Mouse (Mus musculus): Measurements from ENCODE around the gene Cluh. TPM values are rescaled to one million over a fixed set of nuclear protein-coding genes. Genes with fewer than 3 reads are reported as not detected.

The Cluh gene
- polyA plus RNA-seq, 1 experiment from 2014 or later, result 87.1 TPM

- no peak for ATAC-seq
- peaks cover 20% of the 10 kb centered on the region for H3K27me3 ChIP-seq
- in situ Hi-C loops (cut with MboI; ENCODE audit: low pct_unique_long_range_greater_than_20kb), result no loop called here
- no peak for DNase-seq (ENCODE audit: low read depth, low spot score)
- POLR2A ChIA-PET, result no interaction called here
- TF ChIP-seq CTCF (IDR thresholded peaks at IDR 0.05), result no peak
- CTCF ChIA-PET, result interaction anchor here (1.3 kb wide), 1 partner anchor 11 kb away, joined by 5 read pairs; no protein-coding TSS in a partner anchor
These were observed 25.6 kb upstream of the Cluh start for GRCm38 (mm10) chr11:74623693-74624092.

- DNase-seq (ENCODE audit: low read depth, low spot score), result no peak
- ChIA-PET CTCF (no interaction called here), POLR2A (no interaction called here)
- TF ChIP-seq CTCF (IDR thresholded peaks at IDR 0.05), result no peak
- no peak for ATAC-seq
- H3K27me3 ChIP-seq, result peaks cover 12% of the 10 kb centered on the region
- in situ Hi-C loops (cut with MboI; ENCODE audit: low pct_unique_long_range_greater_than_20kb), result no loop called here
These were observed 24.0 kb upstream of the Cluh start for GRCm38 (mm10) chr11:74625333-74625732.

GRCm38 (mm10) chr11:74627481-74627880 is 21.8 kb upstream of the Cluh start:
- no peak for TF ChIP-seq CTCF (IDR thresholded peaks at IDR 0.05)
- in situ Hi-C loops (cut with MboI; ENCODE audit: low pct_unique_long_range_greater_than_20kb), result no loop called here
- POLR2A ChIA-PET, result no interaction called here
- DNase-seq (ENCODE audit: low read depth, low spot score) (no peak), ATAC-seq (no peak)
- CTCF ChIA-PET, result interaction anchor here (0.8 kb wide), 1 partner anchor 85 kb away, joined by 3 read pairs; no protein-coding TSS in a partner anchor
- no peaks in the 10 kb centered on the region for H3K27me3 ChIP-seq

- ChIA-PET CTCF (no interaction called here), POLR2A (no interaction called here)
- ATAC-seq (no peak), DNase-seq (ENCODE audit: low read depth, low spot score) (no peak)
- TF ChIP-seq CTCF (IDR thresholded peaks at IDR 0.05), result no peak
- in situ Hi-C loops (cut with MboI; ENCODE audit: low pct_unique_long_range_greater_than_20kb), result no loop called here
- H3K27me3 ChIP-seq, result no peaks in the 10 kb centered on the region
These were observed 17.2 kb upstream of the Cluh start for GRCm38 (mm10) chr11:74631880-74632789.

GRCm38 (mm10) chr11:74634490-74635275 is 14.6 kb upstream of the Cluh start:
- POLR2A ChIA-PET, result interaction anchor here (0.5 to 1.2 kb wide), 5 partner anchors 18 to 239 kb away, joined by 3 to 9 read pairs (median 5); no protein-coding TSS in a partner anchor
- ATAC-seq, result no peak
- CTCF ChIA-PET, result interaction anchor here (0.6 to 2.0 kb wide), 20 partner anchors 12 to 213 kb away, joined by 3 to 8 read pairs (median 4); partner anchors contain the start of gene Pafah1b1
- TF ChIP-seq CTCF (IDR thresholded peaks at IDR 0.05), result peak; percentile 92
- no peaks in the 10 kb centered on the region for H3K27me3 ChIP-seq
- no peak for DNase-seq (ENCODE audit: low read depth, low spot score)
- in situ Hi-C loops (cut with MboI; ENCODE audit: low pct_unique_long_range_greater_than_20kb), result no loop called here

GRCm38 (mm10) chr11:74637486-74637885 is 11.8 kb upstream of the Cluh start:
- no peak for DNase-seq (ENCODE audit: low read depth, low spot score)
- H3K27me3 ChIP-seq, result no peaks in the 10 kb centered on the region
- ATAC-seq, result no peak
- ChIA-PET POLR2A (interaction anchor here (2.1 kb wide), 1 partner anchor 12 kb away, joined by 15 read pairs; the partner anchor contains the start of gene Cluh), CTCF (interaction anchor here (1.0 to 2.7 kb wide), 2 partner anchors 13 to 61 kb away, joined by 3 to 10 read pairs; no protein-coding TSS in a partner anchor)
- no peak for TF ChIP-seq CTCF (IDR thresholded peaks at IDR 0.05)
- in situ Hi-C loops (cut with MboI; ENCODE audit: low pct_unique_long_range_greater_than_20kb), result no loop called here

GRCm38 (mm10) chr11:74637971-74638790 is 11.1 kb upstream of the Cluh start:
- peak; percentile 97 for ATAC-seq
- in situ Hi-C loops (cut with MboI; ENCODE audit: low pct_unique_long_range_greater_than_20kb), result no loop called here

GRCm38 (mm10) chr11:74638791-74639411 is 10.4 kb upstream of the Cluh start:
- no peaks in the 10 kb centered on the region for H3K27me3 ChIP-seq
- no peak for TF ChIP-seq CTCF (IDR thresholded peaks at IDR 0.05)
- in situ Hi-C loops (cut with MboI; ENCODE audit: low pct_unique_long_range_greater_than_20kb), result no loop called here
- DNase-seq (ENCODE audit: low read depth, low spot score), result no peak
- ChIA-PET POLR2A (interaction anchor here (2.1 kb wide), 1 partner anchor 11 kb away, joined by 15 read pairs; the partner anchor contains the start of gene Cluh), CTCF (interaction anchor here (1.4 to 2.7 kb wide), 4 partner anchors 12 to 92 kb away, joined by 3 to 10 read pairs (median 6); no protein-coding TSS in a partner anchor)
- ATAC-seq, result peak; percentile 12

More at GRCm38 (mm10) chr11:74637971-74638790, 11.1 kb upstream of the Cluh start:
- peak; percentile 97 for TF ChIP-seq CTCF (IDR thresholded peaks at IDR 0.05)
- ChIA-PET POLR2A (interaction anchor here (2.1 kb wide), 1 partner anchor 11 kb away, joined by 15 read pairs; the partner anchor contains the start of gene Cluh), CTCF (interaction anchor here (1.0 to 2.7 kb wide), 4 partner anchors 12 to 92 kb away, joined by 3 to 10 read pairs (median 5); no protein-coding TSS in a partner anchor)
- H3K27me3 ChIP-seq, result no peaks in the 10 kb centered on the region
- no peak for DNase-seq (ENCODE audit: low read depth, low spot score)

GRCm38 (mm10) chr11:74639628-74640027 is 9.7 kb upstream of the Cluh start:
- H3K27me3 ChIP-seq, result no peaks in the 10 kb centered on the region
- CTCF ChIA-PET, result interaction anchor here (0.5 to 2.7 kb wide), 4 partner anchors 11 to 93 kb away, joined by 3 to 10 read pairs (median 6); no protein-coding TSS in a partner anchor

More at GRCm38 (mm10) chr11:74639628-74640027, 9.7 kb upstream of the Cluh start:
- TF ChIP-seq CTCF (IDR thresholded peaks at IDR 0.05), result no peak
- DNase-seq (ENCODE audit: low read depth, low spot score) (no peak), ATAC-seq (no peak)
- POLR2A ChIA-PET, result interaction anchor here (1.0 to 2.1 kb wide), 2 partner anchors 10 to 138 kb away, joined by 3 to 15 read pairs; partner anchors contain the start of gene Cluh
- in situ Hi-C loops (cut with MboI; ENCODE audit: low pct_unique_long_range_greater_than_20kb), result no loop called here

Data from Patski (cell line).